Mouse (Mus musculus) embryonic facial prominence, embryonic 10.5 days (tissue): Measurements from ENCODE around the gene Lyrm9. TPM values are rescaled to one million over a fixed set of nuclear protein-coding genes. Genes with fewer than 3 reads are reported as not detected.

Source experiments
- DNase-seq: peaks from one replicate; pipeline ENCODE4 v3.0.0-alpha.2; 2017; ENCODE audit warnings: low spot score
- H3K27ac ChIP-seq: fragments of 300-500 bp; sonication (generic); replicated peaks from 2 replicates; pipeline ENCODE4 v1.5.1; 2016; ENCODE audit warnings: mild to moderate bottlenecking
- H3K27me3 ChIP-seq: fragments of 300-500 bp; sonication (generic); replicated peaks from 2 replicates; pipeline ENCODE4 v1.6.1; 2016; ENCODE audit warnings: low read depth, mild to moderate bottlenecking; ENCODE audit not compliant: poor library complexity, severe bottlenecking
- H3K36me3 ChIP-seq: fragments of 300-500 bp; sonication (generic); replicated peaks from 2 replicates; pipeline ENCODE4 v1.6.1; 2016; ENCODE audit warnings: mild to moderate bottlenecking, moderate library complexity
- H3K4me1 ChIP-seq: fragments of 300-500 bp; sonication (generic); 2 replicates; pipeline ENCODE4 v1.6.1; 2016
- H3K4me3 ChIP-seq: fragments of 300-500 bp; sonication (generic); 2 replicates; pipeline ENCODE4 v1.5.1; 2016; ENCODE audit warnings: mild to moderate bottlenecking, moderate library complexity
- H3K9me3 ChIP-seq: fragments of 300-500 bp; sonication (generic); 2 replicates; pipeline ENCODE4 v1.6.1; 2016; ENCODE audit warnings: mild to moderate bottlenecking
- WGBS: fragments of 180-500 bp; shearing (Covaris S2); methylation state at CpG from one replicate; pipeline ENCODE4 v1.1.7; 2016; 5-methylcytosine and 5-hydroxymethylcytosine counted together
- polyA plus RNA-seq: library from polyadenylated mRNA; unstranded; fragments of >200 nt; fragmentation: Nextera tagmentation; extraction: Ambion mirVana; gene quantifications from 2 replicates; pipeline ENCODE4 v1.2.1, GENCODE M21; 2016

Gene Lyrm9
- polyA plus RNA-seq, 1 experiment from 2014 or later = 18.9 TPM

- DNase-seq = no peak
- 84% methylated on average over 5 of the region's 5 CpGs for WGBS
- Histone ChIP-seq H3K27me3 (no peaks in the 10 kb centered on the region), H3K36me3 (peaks cover 12% of the 10 kb centered on the region), H3K4me1 (peaks cover 13% of the 10 kb centered on the region), H3K27ac (no peak overlapping the region), H3K9me3 (no peaks in the 10 kb centered on the region), H3K4me3 (no peak overlapping the region)
Observed at GRCm38 (mm10) chr11:78840141-78840540, 13.8 kb downstream of the Lyrm9 start.

GRCm38 (mm10) chr11:78841987-78842386 is 15.6 kb downstream of the Lyrm9 start:
- no peak overlapping the region for H3K4me3 ChIP-seq
- H3K36me3 ChIP-seq = peaks cover 12% of the 10 kb centered on the region
- H3K4me1 ChIP-seq = peaks cover 13% of the 10 kb centered on the region
- H3K27ac ChIP-seq = no peak overlapping the region
- H3K27me3 ChIP-seq = no peaks in the 10 kb centered on the region
- no peak for DNase-seq
- WGBS = 93% methylated on average over 8 of the region's 8 CpGs
- no peaks in the 10 kb centered on the region for H3K9me3 ChIP-seq

- 86% methylated on average over 4 of the region's 4 CpGs for WGBS
- Histone ChIP-seq H3K9me3 (no peaks in the 10 kb centered on the region), H3K36me3 (no peaks in the 10 kb centered on the region), H3K27me3 (0 out of 2 replicates have a peak, but pooled peaks cover 3% of the 10 kb centered on the region), H3K4me3 (no peak overlapping the region), H3K4me1 (peaks cover 17% of the 10 kb centered on the region), H3K27ac (no peak overlapping the region)
- DNase-seq = no peak
Observed at GRCm38 (mm10) chr11:78846620-78847019, 20.2 kb downstream of the Lyrm9 start.

- Histone ChIP-seq H3K4me1 (peaks cover 21% of the 10 kb centered on the region), H3K4me3 (no peak overlapping the region), H3K27ac (no peak overlapping the region), H3K27me3 (0 out of 2 replicates have a peak, but pooled peaks cover 6% of the 10 kb centered on the region), H3K36me3 (no peaks in the 10 kb centered on the region), H3K9me3 (no peaks in the 10 kb centered on the region)
- no peak for DNase-seq
- 70% methylated on average over 7 of the region's 7 CpGs for WGBS
Observed at GRCm38 (mm10) chr11:78847884-78848848, 21.8 kb downstream of the Lyrm9 start.

- no peak overlapping the region for H3K4me3 ChIP-seq
- peaks cover 21% of the 10 kb centered on the region for H3K4me1 ChIP-seq
- 0 out of 2 replicates have a peak, but pooled peaks cover 6% of the 10 kb centered on the region for H3K27me3 ChIP-seq
- DNase-seq = no peak
- H3K36me3 ChIP-seq = no peaks in the 10 kb centered on the region
- no peaks in the 10 kb centered on the region for H3K9me3 ChIP-seq
- WGBS = 90% methylated on average over 3 of the region's 3 CpGs
- no peak overlapping the region for H3K27ac ChIP-seq
Observed at GRCm38 (mm10) chr11:78849859-78850258, 23.5 kb downstream of the Lyrm9 start.

GRCm38 (mm10) chr11:78851216-78851870 is 25.0 kb downstream of the Lyrm9 start:
- DNase-seq = no peak
- Histone ChIP-seq H3K4me1 (peaks cover 21% of the 10 kb centered on the region), H3K27me3 (0 out of 2 replicates have a peak, but pooled peaks cover 6% of the 10 kb centered on the region), H3K27ac (peak overlapping the region; percentile 32), H3K36me3 (no peaks in the 10 kb centered on the region), H3K4me3 (no peak overlapping the region), H3K9me3 (no peaks in the 10 kb centered on the region)
- WGBS = 33% methylated on average over 9 of the region's 9 CpGs

- H3K36me3 ChIP-seq = no peaks in the 10 kb centered on the region
- no peaks in the 10 kb centered on the region for H3K9me3 ChIP-seq
- WGBS = 57% methylated on average over 6 of the region's 6 CpGs
- H3K27ac ChIP-seq = peak overlapping the region; percentile 32; the same call in 1 of the 2 replicates
- DNase-seq = no peak
- 0 out of 2 replicates have a peak, but pooled peaks cover 6% of the 10 kb centered on the region for H3K27me3 ChIP-seq
- H3K4me1 ChIP-seq = peaks cover 21% of the 10 kb centered on the region
- no peak overlapping the region for H3K4me3 ChIP-seq
Observed at GRCm38 (mm10) chr11:78851871-78852265, 25.5 kb downstream of the Lyrm9 start.

- WGBS = 81% methylated on average over 11 of the region's 11 CpGs
- H3K4me1 ChIP-seq = peaks cover 24% of the 10 kb centered on the region
- H3K27me3 ChIP-seq = 0 out of 2 replicates have a peak, but pooled peaks cover 6% of the 10 kb centered on the region
- H3K27ac ChIP-seq = no peak overlapping the region
- no peaks in the 10 kb centered on the region for H3K36me3 ChIP-seq
- H3K9me3 ChIP-seq = no peaks in the 10 kb centered on the region
- DNase-seq = no peak
- H3K4me3 ChIP-seq = no peak overlapping the region
Observed at GRCm38 (mm10) chr11:78852529-78852928, 26.1 kb downstream of the Lyrm9 start.

- peak; percentile 85 for DNase-seq
- H3K36me3 ChIP-seq = no peaks in the 10 kb centered on the region
- 0 out of 2 replicates have a peak, but pooled peaks cover 9% of the 10 kb centered on the region for H3K27me3 ChIP-seq
- WGBS = 12% methylated on average over 7 of the region's 7 CpGs
- H3K4me3 ChIP-seq = no peak overlapping the region
- no peaks in the 10 kb centered on the region for H3K9me3 ChIP-seq
- H3K27ac ChIP-seq = no peak overlapping the region
- H3K4me1 ChIP-seq = peaks cover 16% of the 10 kb centered on the region
Observed at GRCm38 (mm10) chr11:78856310-78856709, 29.9 kb downstream of the Lyrm9 start.

- Histone ChIP-seq H3K4me1 (peaks cover 8% of the 10 kb centered on the region; the same call in 1 of the 2 replicates), H3K27me3 (0 out of 2 replicates have a peak, but pooled peaks cover 3% of the 10 kb centered on the region), H3K27ac (0 out of 2 replicates have a peak overlapping the region, but pooled peaks have one; percentile 1), H3K4me3 (no peak overlapping the region), H3K9me3 (no peaks in the 10 kb centered on the region), H3K36me3 (no peaks in the 10 kb centered on the region)
- no peak for DNase-seq
- WGBS = 4% methylated on average over 3 of the region's 3 CpGs
Observed at GRCm38 (mm10) chr11:78857611-78858010, 31.2 kb downstream of the Lyrm9 start.

GRCm38 (mm10) chr11:78863898-78864297 is 37.5 kb downstream of the Lyrm9 start:
- WGBS = 93% methylated on average over 4 of the region's 4 CpGs
- H3K36me3 ChIP-seq = no peaks in the 10 kb centered on the region
- H3K4me1 ChIP-seq = no peaks in the 10 kb centered on the region
- H3K4me3 ChIP-seq = no peak overlapping the region
- H3K27ac ChIP-seq = no peak overlapping the region
- H3K9me3 ChIP-seq = no peaks in the 10 kb centered on the region
- no peaks in the 10 kb centered on the region for H3K27me3 ChIP-seq
- no peak for DNase-seq

GRCm38 (mm10) chr11:78864567-78865278 is 38.3 kb downstream of the Lyrm9 start:
- Histone ChIP-seq H3K4me3 (no peak overlapping the region), H3K9me3 (no peaks in the 10 kb centered on the region), H3K36me3 (no peaks in the 10 kb centered on the region), H3K27ac (no peak overlapping the region), H3K4me1 (no peaks in the 10 kb centered on the region), H3K27me3 (no peaks in the 10 kb centered on the region)
- WGBS = 75% methylated on average over 5 of the region's 5 CpGs
- no peak for DNase-seq
